Mouse (Mus musculus) MEL (cell line): ENCODE measurements around the gene Smbd1. TPM values are rescaled to one million over a fixed set of nuclear protein-coding genes. Genes with fewer than 3 reads are reported as not detected.

Experiments used
- DNase-seq: peaks from one replicate; pipeline ENCODE4 v3.0.0; 2011; ENCODE audit warnings: low read depth, low spot score
- H3K27ac ChIP-seq: 2 replicates; pipeline ENCODE4 v1.5.1; 2012; ENCODE audit warnings: low read depth, mild to moderate bottlenecking, control low read depth, low read length, moderate library complexity; ENCODE audit not compliant: control insufficient read depth
- H3K27me3 ChIP-seq, 2 experiments: fragments of 150-350 bp in 1 of 2; sonication (generic) in 1 of 2; 2 replicates each; pipeline ENCODE4 v1.6.1; 2012; ENCODE audit warnings: low read length in 2 of 2, mild to moderate bottlenecking in 2 of 2, improper control_type of control experiment in 1 of 2, moderate library complexity in 1 of 2; ENCODE audit not compliant: insufficient read depth in 2 of 2, control insufficient read depth in 1 of 2
- H3K36me3 ChIP-seq, 2 experiments: 2 replicates each; pipeline ENCODE4 v1.6.1; 2012 to 2014; ENCODE audit warnings: low read length in 2 of 2, improper control_type of control experiment in 1 of 2, inconsistent platforms in 1 of 2, mild to moderate bottlenecking in 1 of 2; ENCODE audit not compliant: insufficient read depth in 2 of 2, control insufficient read depth in 1 of 2
- H3K4me1 ChIP-seq, 2 experiments: fragments of 150-350 bp in 1 of 2; sonication (generic) in 1 of 2; 2 replicates each; pipeline ENCODE4 v1.6.1; 2012; ENCODE audit warnings: low read length in 2 of 2, improper control_type of control experiment in 1 of 2, mild to moderate bottlenecking in 1 of 2; ENCODE audit not compliant: insufficient read depth in 2 of 2, control insufficient read depth in 1 of 2
- H3K4me3 ChIP-seq, 2 experiments: fragments of 150-350 bp in 1 of 2; sonication (generic) in 1 of 2; 2 replicates each; pipeline ENCODE4 v1.5.1; 2012; ENCODE audit warnings: low read depth in 2 of 2, low read length in 2 of 2, mild to moderate bottlenecking in 2 of 2, moderate library complexity in 2 of 2, control low read depth in 1 of 2, improper control_type of control experiment in 1 of 2; ENCODE audit not compliant: control insufficient read depth in 1 of 2, insufficient read depth in 1 of 2
- H3K79me2 ChIP-seq: 2 replicates; pipeline ENCODE4 v1.6.1; 2012; ENCODE audit warnings: mild to moderate bottlenecking, low read length, moderate library complexity; ENCODE audit not compliant: control insufficient read depth, poor library complexity, insufficient read depth
- H3K9ac ChIP-seq: 2 replicates; pipeline ENCODE4 v1.6.1; 2012; ENCODE audit warnings: low read depth, mild to moderate bottlenecking, control low read depth, low read length, moderate library complexity; ENCODE audit not compliant: control insufficient read depth, poor library complexity, severe bottlenecking
- H3K9me3 ChIP-seq: fragments of 150-350 bp; sonication (generic); replicated peaks from 2 replicates; pipeline ENCODE4 v1.6.1; 2012; ENCODE audit warnings: mild to moderate bottlenecking, low read length, improper control_type of control experiment, moderate library complexity; ENCODE audit not compliant: insufficient read depth
- CHD1 ChIP-seq: IDR thresholded peaks from 2 replicates; pipeline ENCODE4 v1.6.1; 2012; ENCODE audit warnings: low read depth, mild to moderate bottlenecking, inconsistent platforms, low read length, improper control_type of control experiment
- CHD2 ChIP-seq: IDR thresholded peaks from 2 replicates; pipeline ENCODE4 v1.6.1; 2011; ENCODE audit warnings: low read length, improper control_type of control experiment
- CTCF ChIP-seq, 3 experiments: IDR thresholded peaks in 2 of 3; conservative IDR thresholded peaks in 1 of 3; 2 replicates each; pipeline ENCODE4 v1.5.1; 2011 to 2012; ENCODE audit warnings: low read length in 3 of 3, low read depth in 2 of 3, mild to moderate bottlenecking in 2 of 3, improper control_type of control experiment in 1 of 3, inconsistent platforms in 1 of 3, mixed read lengths in 1 of 3, moderate library complexity in 1 of 3; ENCODE audit not compliant: control insufficient read depth in 1 of 3, insufficient read depth in 1 of 3, poor library complexity in 1 of 3, severe bottlenecking in 1 of 3
- E2F4 ChIP-seq: IDR thresholded peaks from 2 replicates; pipeline ENCODE4 v1.6.1; 2011; ENCODE audit warnings: low read depth, low read length, improper control_type of control experiment, borderline replicate concordance
- ELF1 ChIP-seq: IDR thresholded peaks from 2 replicates; pipeline ENCODE4 v1.6.1; 2014; ENCODE audit warnings: low read depth, mild to moderate bottlenecking, inconsistent platforms, low read length, improper control_type of control experiment, moderate library complexity
- MAX ChIP-seq: IDR thresholded peaks from 2 replicates; pipeline ENCODE4 v1.6.1; 2011; ENCODE audit warnings: low read length, improper control_type of control experiment
- MEF2A ChIP-seq: IDR thresholded peaks from 2 replicates; pipeline ENCODE4 v1.6.1; 2014; ENCODE audit warnings: low read depth, mild to moderate bottlenecking, inconsistent platforms, low read length, improper control_type of control experiment; ENCODE audit not compliant: poor library complexity, insufficient replicate concordance, severe bottlenecking; ENCODE audit errors: extremely low read depth
- MYC ChIP-seq: IDR thresholded peaks from 2 replicates; pipeline ENCODE4 v1.6.1; 2011; ENCODE audit warnings: low read depth, mild to moderate bottlenecking, low read length, improper control_type of control experiment, moderate library complexity
- POLR2AphosphoS2 ChIP-seq: IDR thresholded peaks from 2 replicates; pipeline ENCODE4 v1.6.1; 2011; ENCODE audit warnings: low read length, improper control_type of control experiment
- RAD21 ChIP-seq: IDR thresholded peaks from 2 replicates; pipeline ENCODE4 v1.6.1; 2011; ENCODE audit warnings: mild to moderate bottlenecking, low read depth, low read length, improper control_type of control experiment
- RCOR1 ChIP-seq: IDR thresholded peaks from 2 replicates; pipeline ENCODE4 v1.6.1; 2012; ENCODE audit warnings: low read depth, mild to moderate bottlenecking, inconsistent platforms, low read length, improper control_type of control experiment
- TAL1 ChIP-seq: IDR thresholded peaks from 2 replicates; pipeline ENCODE4 v1.6.1; 2012; ENCODE audit warnings: mild to moderate bottlenecking, inconsistent platforms, low read length, moderate library complexity, mixed read lengths
- TCF12 ChIP-seq: IDR thresholded peaks from 2 replicates; pipeline ENCODE4 v1.6.1; 2014; ENCODE audit warnings: low read depth, mild to moderate bottlenecking, inconsistent platforms, low read length, improper control_type of control experiment, moderate library complexity
- ZC3H11A ChIP-seq: IDR thresholded peaks from 2 replicates; pipeline ENCODE4 v1.6.1; 2012; ENCODE audit warnings: low read depth, mild to moderate bottlenecking, inconsistent platforms, low read length, improper control_type of control experiment
- polyA plus RNA-seq, 2 experiments: library from polyadenylated mRNA; stranded (reverse) in 1 of 2; unstranded in 1 of 2; fragments of >175 nt in 1 of 2; fragments of >200 nt in 1 of 2; gene quantifications; 2 replicates each; pipeline versions ENCODE4 v1.2.1 to v1.2.4; 2012; ENCODE audit warnings: low replicate concordance in 2 of 2, low read depth in 1 of 2; ENCODE audit not compliant: insufficient read length in 2 of 2, insufficient read depth in 1 of 2, missing spikeins in 1 of 2
- total RNA-seq: library from RNA; depleted of rRNA; stranded (reverse); fragments of 300-350 nt; gene quantifications from 2 replicates; pipeline ENCODE4 v1.2.3, GENCODE M21; 2012

Gene Smbd1
- total and polyA plus RNA-seq, 3 experiments = not detected

DNA sequence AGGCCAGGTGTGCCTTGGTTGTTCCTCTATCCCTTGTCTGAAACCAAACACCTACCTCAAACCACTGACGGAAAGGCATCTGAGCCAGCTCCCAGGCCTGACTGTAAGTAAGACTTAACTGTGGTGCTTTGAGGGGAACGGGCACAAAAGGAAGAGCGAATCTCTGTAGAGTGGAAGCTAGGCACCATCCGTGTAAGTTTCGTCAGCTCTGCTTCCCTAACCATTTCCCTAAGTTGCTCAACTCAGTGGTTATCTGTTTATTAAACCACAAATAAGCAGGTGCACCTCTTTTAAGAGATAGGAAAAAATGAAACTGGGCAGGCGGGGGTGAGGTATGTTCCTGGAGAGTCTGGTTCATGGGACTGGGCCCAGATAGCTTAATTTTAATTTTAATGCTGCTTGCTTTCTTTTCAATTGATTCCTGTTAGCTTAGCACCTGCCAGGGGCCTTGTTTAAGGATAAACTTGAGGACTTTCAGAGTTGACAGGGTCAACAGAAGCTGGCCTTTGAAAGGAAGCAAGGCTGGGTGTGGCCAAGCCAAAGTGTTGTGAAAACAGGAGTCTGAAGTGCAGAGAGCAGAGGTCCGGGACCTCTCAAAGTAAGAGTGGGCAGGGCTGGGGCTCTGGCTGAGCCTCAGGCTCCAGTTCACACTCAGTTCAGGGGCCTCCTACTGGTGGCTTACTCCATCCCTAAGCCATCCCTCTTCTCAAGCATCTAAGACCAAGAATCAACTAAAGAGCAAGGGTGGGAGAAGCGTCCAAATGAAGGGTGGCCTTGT, 2.7 kb downstream of the Smbd1 start:
- H3K4me3 ChIP-seq = no peak overlapping the region
- H3K4me1 ChIP-seq = peaks cover 0 to 11% of the 10 kb centered on the region in 2 experiments; a peak in 2 of 4 replicates
- no peak overlapping the region for H3K9ac ChIP-seq
- peak; percentile 37 for DNase-seq
- H3K9me3 ChIP-seq = no peaks in the 10 kb centered on the region
- TF ChIP-seq E2F4 (no peak), CHD2 (no peak), TCF12 (peak; percentile 18; the same call in 1 of the 2 replicates), ZC3H11A (no peak), TAL1 (0 out of 2 replicates have a peak, but pooled peaks have one; percentile 22)
- H3K27ac ChIP-seq = no peak overlapping the region
- no peaks in the 10 kb centered on the region for H3K79me2 ChIP-seq
- H3K36me3 ChIP-seq = peaks cover 0 to 4% of the 10 kb centered on the region in 2 experiments; a peak in 1 of 4 replicates
- H3K27me3 ChIP-seq = no peaks in the 10 kb centered on the region

DNA sequence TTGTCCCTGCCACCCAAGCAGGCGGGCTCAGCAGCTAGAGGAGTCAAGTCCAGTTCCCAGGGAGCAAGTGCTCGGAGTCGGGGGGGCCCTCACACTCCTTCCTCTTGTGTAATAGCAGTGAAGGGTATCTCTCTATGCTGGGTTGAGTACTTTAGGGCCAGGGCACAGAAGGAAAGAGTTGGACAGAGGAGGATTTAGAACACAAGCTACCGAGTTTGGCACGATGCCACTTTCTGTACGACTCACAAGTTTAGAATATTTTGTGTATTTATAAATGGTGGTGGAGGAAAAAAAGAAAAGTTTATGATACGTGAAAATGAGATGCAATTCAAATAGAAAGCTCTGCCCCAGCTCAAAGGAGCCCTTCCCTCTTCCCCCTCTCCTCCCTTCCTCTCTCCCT, 5.1 kb downstream of the Smbd1 start:
- Histone ChIP-seq H3K27ac (no peak overlapping the region), H3K36me3 (peaks cover 0 to 4% of the 10 kb centered on the region in 2 experiments; a peak in 1 of 4 replicates), H3K9me3 (no peaks in the 10 kb centered on the region), H3K4me1 (peaks cover 0 to 11% of the 10 kb centered on the region in 2 experiments; a peak in 2 of 4 replicates)
- TF ChIP-seq ELF1 (no peak), RAD21 (no peak), MAX (no peak), RCOR1 (no peak), CTCF (IDR thresholded peaks at IDR 0.05 in 2 of 3, conservative IDR thresholded peaks at IDR 0.05 in 1 of 3; ENCODE audit: control insufficient read depth in 1 of 3, insufficient read depth in 1 of 3, low read depth in 2 of 3, low read length in 3 of 3, poor library complexity in 1 of 3, severe bottlenecking in 1 of 3) (no peak), MYC (no peak)
- TF ChIP-seq, all 39 proteins: peak for 0
- Histone ChIP-seq H3K79me2 (no peaks in the 10 kb centered on the region), H3K27me3 (no peaks in the 10 kb centered on the region), H3K9ac (no peak overlapping the region), H3K4me3 (no peak overlapping the region)
- peak; percentile 28 for DNase-seq

DNA sequence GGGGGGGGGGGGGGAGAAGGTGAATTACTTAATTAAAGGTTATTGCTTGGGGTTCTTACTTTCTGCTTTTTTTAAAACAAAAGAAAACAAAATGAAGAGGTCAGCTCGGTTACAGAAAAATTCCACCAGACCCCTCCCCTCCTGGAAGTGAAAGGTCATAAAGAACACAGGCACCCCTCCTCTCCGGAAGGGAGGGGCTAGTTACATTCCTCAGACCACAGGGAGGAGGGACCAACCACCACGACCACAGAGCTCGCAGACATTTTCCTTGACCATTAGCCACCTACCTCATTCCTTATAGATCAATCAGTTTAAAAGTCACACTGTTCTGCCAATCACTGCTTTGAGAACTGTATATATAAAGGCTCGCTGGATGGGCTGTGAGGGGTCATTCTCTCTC, 6.4 kb downstream of the Smbd1 start:
- TF ChIP-seq MEF2A (no peak), CHD1 (no peak), POLR2AphosphoS2 (no peak), E2F4 (no peak)
- TF ChIP-seq, all 39 proteins: peak for 0

More for the DNA sequence above, 6.4 kb downstream of the Smbd1 start:
- peaks cover 0 to 4% of the 10 kb centered on the region in 2 experiments; a peak in 1 of 4 replicates for H3K36me3 ChIP-seq
- no peaks in the 10 kb centered on the region for H3K27me3 ChIP-seq
- H3K4me1 ChIP-seq = peaks cover 0 to 11% of the 10 kb centered on the region in 2 experiments; a peak in 2 of 4 replicates
- DNase-seq = no peak
- no peaks in the 10 kb centered on the region for H3K9me3 ChIP-seq
- no peak overlapping the region for H3K9ac ChIP-seq
- H3K27ac ChIP-seq = no peak overlapping the region
- H3K4me3 ChIP-seq = no peak overlapping the region
- H3K79me2 ChIP-seq = no peaks in the 10 kb centered on the region
